Mouse (Mus musculus) heart, adult 2 months (tissue): ENCODE data around the gene Rasgef1b. TPM values are rescaled to one million over a fixed set of nuclear protein-coding genes. Genes with fewer than 3 reads are reported as not detected.

Experiments
- DNase-seq, 2 experiments: peaks; one replicate each; pipeline ENCODE4 v3.0.0; 2021
- H3K27ac ChIP-seq: fragments of 200-600 bp; 2 replicates; pipeline ENCODE4 v1.8.1; 2022
- H3K27me3 ChIP-seq: fragments of 200-500 bp; 2 replicates; pipeline ENCODE4 v1.6.1; 2012; ENCODE audit warnings: mild to moderate bottlenecking, low read length, inconsistent platforms, mixed read lengths; ENCODE audit not compliant: control insufficient read depth, insufficient read depth
- H3K36me3 ChIP-seq: fragments of 200-500 bp; 2 replicates; pipeline ENCODE4 v1.6.1; 2012; ENCODE audit warnings: low read length, inconsistent platforms; ENCODE audit not compliant: control insufficient read depth, insufficient read depth
- H3K4me1 ChIP-seq: fragments of 200-500 bp; 2 replicates; pipeline ENCODE4 v1.6.1; 2011; ENCODE audit warnings: low read length; ENCODE audit not compliant: control insufficient read depth, insufficient read depth
- H3K4me3 ChIP-seq: fragments of 200-600 bp; 2 replicates; pipeline ENCODE4 v1.8.1; 2022
- H3K79me2 ChIP-seq: fragments of 200-500 bp; replicated peaks from 2 replicates; pipeline ENCODE4 v1.6.1; 2012; ENCODE audit warnings: mild to moderate bottlenecking, inconsistent platforms, low read length, moderate library complexity, mixed read lengths; ENCODE audit not compliant: control insufficient read depth, insufficient read depth
- H3K9ac ChIP-seq: fragments of 200-500 bp; 2 replicates; pipeline ENCODE4 v1.6.1; 2012; ENCODE audit warnings: low read depth, mild to moderate bottlenecking, control low read depth, inconsistent platforms, low read length, mixed read lengths
- CTCF ChIP-seq: fragments of 200-600 bp; IDR thresholded peaks from 2 replicates; pipeline ENCODE4 v1.8.1; 2022; ENCODE audit warnings: antibody characterized with exemption, mild to moderate bottlenecking, moderate library complexity
- EP300 ChIP-seq: fragments of 200-500 bp; IDR thresholded peaks from 2 replicates; pipeline ENCODE4 v1.6.1; 2011; ENCODE audit warnings: low read depth, low read length, control low read depth; ENCODE audit not compliant: insufficient read depth
- POLR2A ChIP-seq: fragments of 200-500 bp; IDR thresholded peaks from 2 replicates; pipeline ENCODE4 v1.6.1; 2011; ENCODE audit warnings: mild to moderate bottlenecking, low read depth, low read length, control low read depth; ENCODE audit not compliant: insufficient read depth
- WGBS: fragments of 180-500 bp; shearing (Covaris S2); methylation state at CpG from one replicate; pipeline ENCODE4 v1.1.7; 2018; 5-methylcytosine and 5-hydroxymethylcytosine counted together
- intact Hi-C: fragments of 180-260 bp; cut with DNase I; formaldehyde crosslinking; loops from one replicate; pipeline ENCODE4 v1.15.1; 2025
- polyA plus RNA-seq: library from polyadenylated mRNA; depleted of rRNA; stranded (reverse); fragments of >200 nt; gene quantifications from 2 replicates; pipeline ENCODE4 v1.2.3, GENCODE M21; 2012; rRNA removed
- total RNA-seq, 2 experiments: library from RNA; stranded (reverse); gene quantifications; 2 replicates each; pipeline ENCODE4 v1.2.3; 2021

Gene Rasgef1b
- total and polyA plus RNA-seq, 3 experiments = 4.3 to 17.7 (median 9.3) TPM

GRCm38 (mm10) chr5:99190941-99191800 is 537.7 kb downstream of the Rasgef1b start:
- TF ChIP-seq EP300 (no peak), POLR2A (no peak), CTCF (no peak)
- Histone ChIP-seq H3K4me3 (no peak overlapping the region), H3K27ac (no peak overlapping the region), H3K4me1 (no peaks in the 10 kb centered on the region), H3K79me2 (no peaks in the 10 kb centered on the region), H3K36me3 (no peaks in the 10 kb centered on the region), H3K9ac (no peak overlapping the region), H3K27me3 (no peaks in the 10 kb centered on the region)
- intact Hi-C loops = no loop called here
- WGBS = 48% methylated on average over 26 of the region's 26 CpGs
- DNase-seq = no peak

- intact Hi-C loops = no loop called here
- no peak overlapping the region for H3K4me3 ChIP-seq
- no peaks in the 10 kb centered on the region for H3K27me3 ChIP-seq
- no peaks in the 10 kb centered on the region for H3K79me2 ChIP-seq
- H3K4me1 ChIP-seq = no peaks in the 10 kb centered on the region
- no peak for TF ChIP-seq POLR2A
- no peak for TF ChIP-seq CTCF
- no peak for TF ChIP-seq EP300
- DNase-seq = no peak
- H3K36me3 ChIP-seq = no peaks in the 10 kb centered on the region
- 89% methylated on average over 7 of the region's 7 CpGs for WGBS
- no peak overlapping the region for H3K27ac ChIP-seq
- no peak overlapping the region for H3K9ac ChIP-seq
Observed at GRCm38 (mm10) chr5:99183637-99184036, 545.2 kb downstream of the Rasgef1b start.

GRCm38 (mm10) chr5:99174608-99175385 is 554.1 kb downstream of the Rasgef1b start:
- Histone ChIP-seq H3K9ac (no peak overlapping the region), H3K27me3 (no peaks in the 10 kb centered on the region), H3K36me3 (no peaks in the 10 kb centered on the region), H3K4me1 (no peaks in the 10 kb centered on the region), H3K27ac (no peak overlapping the region), H3K79me2 (no peaks in the 10 kb centered on the region), H3K4me3 (no peak overlapping the region)
- TF ChIP-seq CTCF (no peak), POLR2A (no peak), EP300 (no peak)
- DNase-seq = no peak
- 68% methylated on average over 8 of the region's 8 CpGs for WGBS
- intact Hi-C loops = no loop called here

DNA sequence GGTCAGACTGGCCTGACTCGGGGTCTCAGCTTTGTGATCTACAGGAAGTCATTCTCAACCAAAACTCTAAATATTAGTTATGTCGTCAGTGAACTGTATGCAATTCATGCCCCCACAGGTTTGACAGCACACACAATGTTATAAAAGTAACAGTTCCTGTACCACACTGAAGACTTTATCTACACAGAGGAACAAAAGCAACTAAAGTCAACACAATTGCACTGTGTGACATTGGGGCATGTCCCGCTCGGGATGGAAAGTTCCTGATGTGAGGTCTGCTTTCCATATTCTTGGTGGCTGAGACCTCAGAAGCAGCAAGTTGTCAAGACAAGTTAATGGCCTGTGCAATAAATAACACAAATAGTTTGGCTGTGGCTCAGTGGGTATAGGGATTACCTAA is 559.0 kb downstream of the Rasgef1b start:
- no peaks in the 10 kb centered on the region for H3K27me3 ChIP-seq
- no peak overlapping the region for H3K4me3 ChIP-seq
- H3K36me3 ChIP-seq = no peaks in the 10 kb centered on the region
- intact Hi-C loops = no loop called here
- H3K4me1 ChIP-seq = no peaks in the 10 kb centered on the region
- DNase-seq = no peak
- no peak overlapping the region for H3K27ac ChIP-seq
- H3K9ac ChIP-seq = no peak overlapping the region
- WGBS = 43% methylated on average over 4 of the region's 4 CpGs
- H3K79me2 ChIP-seq = no peaks in the 10 kb centered on the region
- TF ChIP-seq CTCF (no peak), EP300 (no peak), POLR2A (no peak)

DNA sequence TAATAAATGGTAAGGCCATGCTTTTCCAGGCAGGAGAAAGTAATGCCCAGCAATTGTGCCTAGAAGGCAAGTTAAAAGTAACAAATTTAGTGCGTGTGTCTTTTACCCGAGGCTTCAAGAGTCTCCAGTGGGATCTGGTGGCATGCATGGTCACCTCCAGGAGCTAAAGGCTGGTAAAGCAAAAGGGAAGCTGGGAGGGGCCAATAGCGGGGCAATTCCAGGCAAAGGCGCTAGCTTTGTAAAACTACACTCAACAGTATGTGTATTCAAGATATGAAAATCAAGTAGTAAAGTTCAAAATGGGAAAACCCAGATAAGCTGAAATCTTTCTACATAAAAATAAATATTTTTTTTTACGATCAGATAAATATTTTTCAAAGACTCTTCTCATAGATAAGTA is 561.1 kb downstream of the Rasgef1b start:
- Histone ChIP-seq H3K79me2 (no peaks in the 10 kb centered on the region), H3K4me3 (no peak overlapping the region), H3K27ac (no peak overlapping the region), H3K36me3 (no peaks in the 10 kb centered on the region), H3K27me3 (no peaks in the 10 kb centered on the region), H3K9ac (no peak overlapping the region), H3K4me1 (no peaks in the 10 kb centered on the region)
- no peak for TF ChIP-seq CTCF
- no peak for TF ChIP-seq EP300
- no peak for TF ChIP-seq POLR2A
- WGBS = 77% methylated on average over 5 of the region's 5 CpGs
- intact Hi-C loops = no loop called here
- DNase-seq = no peak

Other genes with a start within 250 kb of the Rasgef1b start
- under 1 TPM in 1 of 2 experiments, not detected in 1; 0.36 TPM for gene Vamp9, start 177.2 kb upstream of the Rasgef1b start, total RNA-seq
- not detected in 2 replicates for gene Vamp9, start 177.2 kb upstream of the Rasgef1b start, polyA plus RNA-seq
- gene Hnrnpd, start 249.9 kb upstream of the Rasgef1b start, total RNA-seq = 10 to 100 TPM; 83.0 to 90.3 TPM
- gene Hnrnpd, start 249.9 kb upstream of the Rasgef1b start, polyA plus RNA-seq = 10.2 and 14.3 TPM in 2 replicates
- 1 to 10 TPM; 1.1 to 1.2 TPM for gene 4930524J08Rik, start 250.0 kb upstream of the Rasgef1b start, total RNA-seq
- gene 4930524J08Rik, start 250.0 kb upstream of the Rasgef1b start, polyA plus RNA-seq = 0.84 TPM in 1 of 2 replicates, not detected in the other